Mouse (Mus musculus): ENCODE data around the gene Egflam.

The Egflam gene

GRCm38 (mm10) chr15:7290003-7290402, 108.2 kb downstream of the Egflam start:
- DNase-seq = no peak

DNA sequence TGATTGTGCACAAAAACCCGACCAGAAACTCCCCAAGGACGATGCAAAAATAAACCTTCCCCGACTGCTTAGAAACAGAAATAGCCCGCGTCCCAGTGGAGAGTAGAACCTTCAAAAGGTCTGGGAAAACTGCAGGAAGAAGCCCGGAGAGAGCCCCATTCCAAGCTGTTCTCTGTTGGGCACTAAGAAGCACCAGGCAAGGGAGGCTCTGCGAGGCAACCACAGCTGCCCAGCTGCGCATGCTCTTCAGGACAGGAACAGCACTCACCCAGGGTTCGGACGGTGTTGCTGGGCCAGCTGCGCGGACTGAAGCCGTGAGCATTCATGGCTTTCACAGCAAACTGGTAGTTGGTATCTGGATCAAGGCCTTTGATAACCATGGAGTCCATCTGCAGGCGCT, 108.7 kb downstream of the Egflam start:
- DNase-seq = no peak

- no peak for DNase-seq
Observed at GRCm38 (mm10) chr15:7288841-7289424, 109.3 kb downstream of the Egflam start.

- DNase-seq = no peak
Observed at GRCm38 (mm10) chr15:7287911-7288310, 110.3 kb downstream of the Egflam start.

GRCm38 (mm10) chr15:7281579-7281978, 116.6 kb downstream of the Egflam start:
- DNase-seq = no peak

- DNase-seq = peak; percentile 63 to 74
Observed at GRCm38 (mm10) chr15:7263822-7264221, 134.4 kb downstream of the Egflam start.

DNA sequence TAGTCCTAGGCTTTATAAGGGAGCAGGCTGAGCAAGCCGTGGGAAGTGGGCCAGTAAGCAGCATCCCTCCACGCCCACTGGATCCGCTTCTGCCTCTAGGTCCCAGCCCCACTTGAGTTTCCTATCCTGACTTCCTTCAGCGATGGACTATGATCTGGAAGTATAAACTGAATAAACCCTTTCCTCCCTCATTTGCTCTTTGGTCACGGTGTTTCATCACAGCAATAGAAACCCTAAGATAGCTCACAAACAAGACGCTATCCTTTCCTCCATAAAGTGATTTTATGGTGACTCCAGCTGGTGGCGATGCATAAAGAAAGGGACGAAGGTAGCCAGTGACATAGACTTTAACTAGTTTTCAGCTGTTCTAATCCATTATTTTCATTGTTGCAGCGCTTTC, 134.9 kb downstream of the Egflam start:
- DNase-seq = no peak

DNA sequence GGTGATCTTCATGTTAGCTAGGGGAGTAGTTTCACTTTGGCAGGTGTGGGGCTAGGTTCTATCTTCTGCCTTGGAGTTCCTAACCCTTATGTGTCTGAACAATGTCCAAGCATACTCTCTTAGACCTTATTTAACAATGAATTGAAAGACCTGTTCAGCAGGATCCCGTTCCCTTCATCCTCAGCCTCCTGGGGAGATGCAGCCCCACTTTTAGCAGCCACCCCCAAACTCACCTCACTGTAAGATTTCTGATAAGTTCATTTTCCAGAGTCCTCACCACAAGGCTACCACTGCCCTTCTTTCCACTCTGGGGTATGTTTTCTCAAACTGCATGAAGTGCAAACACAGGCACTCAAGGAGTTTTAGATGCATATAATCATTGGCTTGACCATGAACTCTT, 136.8 kb downstream of the Egflam start:
- no peak for DNase-seq

- no peak for DNase-seq
Observed at GRCm38 (mm10) chr15:7256577-7256976, 141.6 kb downstream of the Egflam start.

GRCm38 (mm10) chr15:7253326-7253725, 144.9 kb downstream of the Egflam start:
- no peak for DNase-seq

DNA sequence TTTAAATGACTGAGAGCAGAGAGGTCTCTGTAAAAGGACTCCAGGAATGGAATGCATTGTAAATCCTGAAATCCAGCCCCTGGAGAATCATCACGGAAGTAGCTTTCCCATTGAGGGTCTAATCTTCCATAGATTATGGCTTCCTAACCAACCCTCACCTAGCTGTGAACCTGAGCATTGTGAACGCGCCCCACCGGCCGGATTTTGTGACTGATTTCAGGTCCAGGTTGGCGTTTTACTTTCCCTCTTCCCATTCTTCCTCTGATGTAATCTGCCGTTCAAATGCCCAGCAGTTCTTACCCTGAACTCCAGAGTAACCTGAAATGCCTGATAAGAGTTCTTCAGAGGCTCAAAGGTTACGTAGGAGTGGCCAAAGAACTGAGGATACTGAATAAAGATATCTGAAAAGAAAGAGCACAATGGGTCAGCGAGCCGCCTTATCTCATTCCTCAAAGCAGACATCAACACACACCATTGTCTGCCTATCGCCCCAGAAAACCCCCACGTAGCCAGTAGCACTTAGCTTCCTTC, 146.0 kb downstream of the Egflam start:
- no peak for DNase-seq

- no peak for DNase-seq
Observed at GRCm38 (mm10) chr15:7251042-7251441, 147.2 kb downstream of the Egflam start.

GRCm38 (mm10) chr15:7249216-7249615, 149.0 kb downstream of the Egflam start:
- no peak for DNase-seq

DNA sequence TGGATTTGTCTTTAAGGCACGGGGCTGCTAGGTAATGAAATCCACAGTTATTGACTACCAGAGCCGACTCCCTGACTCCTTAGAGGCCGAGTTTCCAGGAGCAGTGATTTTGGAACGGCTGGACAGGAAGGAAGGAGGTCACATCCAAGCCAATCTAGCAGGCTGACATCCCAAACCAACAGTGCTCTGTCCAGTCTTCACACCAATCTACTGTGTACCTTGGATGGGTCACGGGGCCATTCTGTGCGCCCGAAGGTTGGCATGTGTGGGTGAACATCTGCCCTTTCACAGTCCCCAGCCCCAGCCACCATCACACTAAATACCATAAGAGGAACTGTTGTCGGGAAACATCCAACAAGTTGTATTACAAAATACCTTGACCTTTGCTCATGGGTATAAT, 150.9 kb downstream of the Egflam start:
- DNase-seq = no peak

DNA sequence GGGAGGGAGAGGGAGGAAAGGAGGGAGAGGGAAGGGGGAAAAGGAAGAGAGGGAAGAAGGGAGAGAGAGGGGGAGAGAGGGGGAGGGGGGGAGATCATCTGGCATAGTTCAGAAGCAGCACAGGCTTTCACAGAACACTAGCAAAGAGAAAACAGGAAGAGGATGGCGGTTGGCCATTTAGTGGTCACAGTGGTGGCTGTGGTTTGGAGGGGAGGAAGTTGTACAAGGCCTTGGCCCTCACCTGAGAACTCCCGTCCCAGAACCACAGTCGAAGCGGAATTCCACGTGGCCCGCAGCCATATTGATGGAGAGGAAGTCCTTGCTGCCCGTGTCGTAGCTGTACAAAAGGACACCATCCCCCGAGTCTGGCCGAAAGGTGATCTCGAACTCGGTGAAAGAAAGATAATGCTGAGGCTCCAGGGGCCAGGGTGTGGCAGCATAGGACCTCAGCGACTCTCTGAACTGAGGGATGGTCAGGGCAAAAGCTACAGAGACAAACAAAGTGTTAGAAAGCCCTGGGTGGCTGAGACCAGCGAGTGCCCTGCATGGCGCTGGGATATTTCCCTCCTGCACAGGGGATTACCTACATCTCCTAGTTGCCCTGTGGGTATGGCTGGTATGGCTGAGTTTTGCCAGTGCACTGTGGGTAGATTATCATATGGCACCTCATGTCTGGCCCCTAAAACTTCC, 155.9 kb downstream of the Egflam start:
- DNase-seq = no peak

GRCm38 (mm10) chr15:7240950-7241349, 157.2 kb downstream of the Egflam start:
- no peak for DNase-seq

GRCm38 (mm10) chr15:7239904-7240303, 158.3 kb downstream of the Egflam start:
- no peak for DNase-seq

DNA sequence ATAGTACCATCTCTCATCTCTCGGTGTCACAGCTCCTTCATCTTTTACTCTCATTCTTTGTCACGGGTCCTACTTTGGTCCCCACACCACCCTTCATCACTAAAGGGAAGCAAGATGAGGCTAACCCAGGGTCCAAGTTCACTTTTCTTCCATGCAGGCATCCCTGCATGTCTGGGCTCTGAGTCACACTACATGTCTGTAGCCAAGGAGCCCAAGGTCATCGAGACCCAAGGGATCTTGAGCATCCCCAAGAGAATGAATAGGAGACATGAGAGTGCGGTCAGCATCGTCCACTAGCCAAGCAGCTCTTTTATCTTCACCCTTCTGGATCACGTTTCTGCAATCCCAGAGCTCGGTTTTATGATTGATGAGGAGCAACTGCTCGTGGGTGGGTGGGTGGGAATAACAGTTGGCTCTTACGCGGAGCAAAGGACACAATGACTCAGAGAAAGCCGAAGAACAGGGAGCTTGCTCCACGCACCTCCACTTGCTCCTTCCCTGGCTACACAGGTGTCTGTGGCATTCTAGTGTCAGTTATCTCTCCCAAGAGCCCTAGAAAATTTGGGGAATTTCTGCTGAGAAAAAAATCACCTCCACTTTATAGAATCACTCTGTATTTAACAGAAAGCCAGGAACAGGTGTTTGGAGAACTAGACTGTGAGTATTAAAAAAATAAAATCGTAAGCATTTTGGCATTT, 164.7 kb downstream of the Egflam start:
- no peak for DNase-seq

DNA sequence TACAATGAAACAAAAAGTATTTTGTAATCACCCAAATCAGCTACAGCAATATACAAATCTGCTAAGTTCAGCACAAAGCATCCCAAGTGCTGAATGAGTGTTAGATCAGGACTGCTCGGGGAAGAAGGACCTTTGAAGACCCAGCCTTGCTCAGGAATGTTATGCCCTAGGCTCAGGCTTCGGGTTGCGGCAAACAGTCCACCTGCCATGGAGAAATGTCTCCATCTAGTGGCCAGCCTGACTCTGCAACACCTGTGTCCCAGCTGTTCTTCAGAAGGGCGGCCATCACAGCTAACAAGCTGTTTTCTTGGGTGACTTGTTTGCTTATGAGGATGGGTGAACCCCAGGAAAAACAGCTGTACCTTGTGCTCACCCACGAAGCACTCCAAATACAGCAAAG, 172.0 kb downstream of the Egflam start:
- peak; percentile 88 to 89 for DNase-seq

DNA sequence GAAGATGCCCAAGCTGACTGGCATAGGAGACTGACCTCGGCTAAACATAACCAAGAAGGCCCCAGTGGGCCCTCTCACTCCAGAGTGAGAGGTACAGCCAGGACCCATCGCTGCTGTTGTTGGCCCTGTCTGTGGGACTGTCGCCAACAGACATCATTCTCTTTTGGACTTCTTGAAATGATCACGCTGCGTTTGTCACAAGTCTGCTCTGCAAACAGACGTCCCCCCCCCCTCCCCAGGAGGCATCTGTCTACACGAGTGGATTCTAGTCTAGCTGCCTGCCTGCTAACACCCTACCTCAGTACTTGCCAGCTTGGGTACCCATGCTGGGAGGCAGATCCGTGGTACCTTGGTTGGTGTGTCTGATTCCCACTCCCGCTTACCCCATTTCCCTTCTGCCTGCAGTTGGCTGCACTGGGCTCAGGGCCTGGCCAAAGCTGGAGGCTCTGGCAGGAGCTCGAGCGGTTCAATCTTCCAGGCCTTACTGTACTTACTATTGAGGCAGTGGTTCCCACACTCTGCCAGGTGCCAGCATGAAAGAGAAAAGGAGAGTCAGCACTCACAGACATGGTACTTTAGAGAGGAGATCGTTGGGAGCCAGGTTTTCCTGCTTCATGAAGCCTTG, 173.9 kb downstream of the Egflam start:
- DNase-seq = peak; percentile 37 to 45

DNA sequence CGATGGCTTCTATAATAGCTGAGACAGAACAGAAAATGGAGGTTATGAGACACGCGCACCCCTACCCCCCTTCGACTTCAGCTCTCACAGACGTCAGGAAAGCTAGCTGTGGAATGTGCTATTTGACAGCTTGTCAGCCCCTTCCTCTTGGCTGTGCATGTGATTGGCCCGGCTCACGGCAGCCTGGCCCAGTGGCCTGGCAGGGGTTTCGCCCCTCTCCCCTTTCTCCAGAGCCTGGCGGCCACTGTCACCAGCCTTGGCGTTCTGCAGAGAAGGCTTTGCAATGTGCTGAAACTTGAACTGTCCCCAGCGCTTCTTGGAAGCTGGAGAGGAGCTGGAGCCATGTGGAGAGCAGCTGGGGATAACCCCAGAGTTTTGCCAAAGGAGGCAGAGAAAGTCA, 175.4 kb downstream of the Egflam start:
- peak; percentile 32 to 38 for DNase-seq

GRCm38 (mm10) chr15:7217273-7217598, 181.0 kb downstream of the Egflam start:
- no peak for DNase-seq

DNA sequence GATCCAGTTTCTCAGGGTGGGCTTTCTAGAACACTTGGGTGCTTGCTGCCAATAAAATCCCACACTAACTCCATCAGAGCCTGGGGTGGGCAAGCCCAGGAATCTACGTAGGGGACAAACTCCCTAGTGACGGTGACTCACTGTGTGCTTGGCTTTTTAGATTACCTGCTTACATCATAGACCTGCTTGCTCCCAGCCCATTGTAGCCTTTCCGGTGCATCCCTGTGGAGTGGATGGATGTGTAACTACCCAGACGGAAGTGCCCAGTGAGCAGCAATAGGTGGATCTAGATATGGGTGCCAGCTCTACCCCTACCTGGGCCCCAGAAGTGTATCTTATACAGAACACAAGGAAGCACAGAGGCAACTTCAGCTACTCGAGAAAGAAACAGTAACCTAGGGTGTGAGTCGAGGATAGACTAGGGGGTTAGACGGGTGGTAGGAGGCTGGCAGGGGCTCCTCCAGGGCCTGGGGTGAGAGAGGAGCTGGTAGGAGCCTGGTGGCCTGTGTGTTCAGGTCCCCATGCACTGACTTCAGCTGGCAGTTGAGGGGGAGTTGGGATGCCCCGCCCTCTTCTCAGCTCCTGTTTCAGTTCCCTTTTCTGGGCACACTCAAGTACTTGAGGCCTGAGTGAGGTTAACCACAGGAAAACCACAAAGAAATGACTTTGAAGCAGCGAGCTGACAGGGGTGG, 181.5 kb downstream of the Egflam start:
- no peak for DNase-seq

Measured in cerebellum, postnatal 14 days (tissue).